Mouse (Mus musculus) CD4-positive naive resting alpha-beta T cell, adult 76 days (primary cell): ENCODE data around the gene Atp1a3. TPM values are rescaled to one million over a fixed set of nuclear protein-coding genes. Genes with fewer than 3 reads are reported as not detected.

Source experiments
- total RNA-seq: library from RNA; stranded (reverse); gene quantifications from one replicate; pipeline ENCODE4 v1.2.4, GENCODE M21; 2023

Atp1a3 gene
- 5.9 TPM for total RNA-seq

DNA sequence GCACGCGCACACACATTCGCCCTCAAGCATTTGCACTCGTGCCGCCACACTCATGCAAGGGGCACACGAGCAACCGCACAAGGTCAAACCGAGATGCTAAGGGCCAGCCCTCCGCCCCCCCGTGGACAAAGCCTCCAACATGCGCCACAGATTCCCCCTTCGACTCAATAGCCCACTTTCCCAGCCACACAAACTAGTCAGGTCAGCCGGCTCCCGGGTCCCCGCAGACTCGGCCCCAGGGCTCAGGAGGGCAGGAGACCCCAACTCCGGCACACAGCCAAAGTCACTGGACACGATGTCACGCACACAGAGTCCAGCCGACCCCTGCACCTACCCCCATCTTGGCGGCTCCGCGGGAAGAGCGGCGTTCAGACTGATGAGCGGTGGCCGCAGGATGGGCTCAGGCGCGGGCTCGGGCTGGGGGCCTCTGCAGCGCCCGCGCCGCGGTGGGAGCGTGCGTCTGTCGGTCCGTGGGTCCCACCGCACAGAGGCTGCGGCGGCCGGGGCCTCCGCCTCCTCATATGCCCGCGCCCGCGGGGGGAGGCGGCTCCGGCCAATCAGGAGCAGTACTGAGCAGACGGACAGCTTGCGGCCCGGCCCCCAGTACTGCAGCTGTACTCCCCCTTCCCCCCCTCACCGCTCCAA is at the start of gene Atp1a3:
TSS of gene Atp1a3 (minus strand) at position 538 of the 645 bp plus-strand sequence.

DNA sequence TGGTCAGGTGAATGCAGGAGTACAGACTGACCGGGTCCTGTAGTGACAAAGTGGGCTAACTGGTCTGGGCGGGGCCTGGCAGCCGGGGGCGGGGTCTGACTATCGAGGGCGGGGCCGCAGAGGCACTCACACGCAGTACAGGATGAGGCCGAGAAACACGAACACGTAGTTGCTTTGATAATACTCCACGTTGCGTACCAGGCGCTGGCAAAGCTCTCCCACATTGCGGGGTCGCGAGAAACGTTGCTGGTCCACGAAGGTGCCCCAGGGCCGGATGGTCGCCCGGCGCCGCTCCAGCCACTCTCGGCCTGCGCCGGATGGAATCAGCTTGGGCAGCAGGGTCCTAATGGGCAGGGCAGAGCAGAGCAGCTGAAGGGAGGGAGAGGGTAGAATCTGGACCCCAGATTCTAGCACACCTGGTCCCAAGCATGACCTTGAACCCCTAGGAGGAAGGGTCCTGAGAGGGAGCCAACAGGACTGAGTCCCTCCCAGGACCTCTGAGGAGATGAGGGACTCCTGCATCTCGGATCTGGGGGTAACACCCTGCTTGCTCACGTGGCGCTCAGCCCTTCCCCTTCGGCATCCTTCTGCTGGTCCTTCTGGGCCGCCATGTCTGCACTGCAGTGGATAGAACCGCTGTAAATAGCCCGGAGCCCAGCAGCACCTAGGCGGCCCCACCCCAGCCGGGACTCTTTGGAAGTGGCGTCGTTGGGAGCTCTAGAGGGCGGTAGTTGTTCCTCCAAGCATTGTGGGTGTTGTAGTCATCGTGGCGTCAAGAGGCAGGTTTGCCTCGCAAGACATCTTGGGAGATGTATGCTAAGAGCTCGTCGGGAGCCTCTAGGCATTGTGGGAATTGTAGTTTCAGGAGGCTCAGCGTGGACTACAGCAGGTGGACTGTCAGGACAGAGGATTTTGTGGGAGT is 33.5 kb downstream of the Atp1a3 start, which contains the start of gene Rabac1:
TSS of gene Rabac1 (minus strand) at position 783 of the 922 bp plus-strand sequence.

GRCm38 (mm10) chr7:24944257-24944950 is 61.4 kb downstream of the Atp1a3 start, which contains the start of gene Gm4881:
Gene Gm4881 (minus strand): TSS chr7:24944494.

Other genes with a start within 250 kb of the Atp1a3 start
- 2.2 TPM for gene Cd177, start 245.6 kb downstream of the Atp1a3 start, total RNA-seq
- not detected for gene Ceacam10, start 228.8 kb downstream of the Atp1a3 start, total RNA-seq
- gene Gm9844, start 143.7 kb downstream of the Atp1a3 start, total RNA-seq: not detected
- not detected for gene Lypd4, start 136.0 kb downstream of the Atp1a3 start, total RNA-seq
- not detected for gene Dmrtc2, start 135.9 kb downstream of the Atp1a3 start, total RNA-seq
- 3,592 TPM for gene Rps19, start 121.6 kb downstream of the Atp1a3 start, total RNA-seq
- gene Cd79a, start 108.6 kb downstream of the Atp1a3 start, total RNA-seq: 97.2 TPM
- 1,699 TPM for gene Arhgef1, start 103.0 kb downstream of the Atp1a3 start, total RNA-seq
- not detected for gene Gm4881, start 61.5 kb downstream of the Atp1a3 start, total RNA-seq
- gene Rabac1, start 33.2 kb downstream of the Atp1a3 start, total RNA-seq: 302 TPM
- gene Grik5, start 66.4 kb upstream of the Atp1a3 start, total RNA-seq: 7.0 TPM
- 16.9 TPM for gene Zfp574, start 66.6 kb upstream of the Atp1a3 start, total RNA-seq
- gene Pou2f2, start 173.8 kb upstream of the Atp1a3 start, total RNA-seq: 17.5 TPM
- gene Dedd2, start 214.7 kb upstream of the Atp1a3 start, total RNA-seq: 112 TPM
- 16.2 TPM for gene Zfp526, start 215.5 kb upstream of the Atp1a3 start, total RNA-seq
- 80.6 TPM for gene Gsk3a, start 231.9 kb upstream of the Atp1a3 start, total RNA-seq
- gene Erf, start 244.8 kb upstream of the Atp1a3 start, total RNA-seq: 32.6 TPM